Mouse (Mus musculus) lung, postnatal 0 days (tissue): ENCODE measurements at regions not wholly inside any gene's neighbourhood (a gene's known extent, or its start where the extent isn't known, plus 50 kb on each side); places are given as distances from the start of the nearest gene placed in this dataset.

Experiments
- CTCF ChIP-seq: IDR thresholded peaks from 2 replicates; pipeline ENCODE4 v1.5.1; 2016; ENCODE audit warnings: antibody characterized with exemption, mild to moderate bottlenecking
- EP300 ChIP-seq: IDR thresholded peaks from 2 replicates; pipeline ENCODE4 v1.6.1; 2016; ENCODE audit warnings: antibody characterized with exemption, mild to moderate bottlenecking, control low read depth

GRCm38 (mm10) chr8:26687146-26687545 is 290.0 kb upstream of the Zfp703 start:
- TF ChIP-seq CTCF (peak; percentile 80), EP300 (no peak)
